Mouse (Mus musculus) kidney, postnatal 10 days (tissue): ENCODE measurements at regions not wholly inside any gene's neighbourhood (a gene's known extent, or its start where the extent isn't known, plus 50 kb on each side); places are given as distances from the start of the nearest gene placed in this dataset.
"Not testable (repeated sequence)": the region's sequence is repeated elsewhere in the genome, so short reads cannot be mapped to it uniquely, and the experiment has no call there.

Source experiments
- DNase-seq: peaks from one replicate; pipeline ENCODE4 v3.0.0; 2021; ENCODE audit warnings: mixed read lengths

- DNase-seq = no peak
Measured at GRCm38 (mm10) chr16:23838696-23839095, 52.1 kb downstream of the Sst start.

DNA sequence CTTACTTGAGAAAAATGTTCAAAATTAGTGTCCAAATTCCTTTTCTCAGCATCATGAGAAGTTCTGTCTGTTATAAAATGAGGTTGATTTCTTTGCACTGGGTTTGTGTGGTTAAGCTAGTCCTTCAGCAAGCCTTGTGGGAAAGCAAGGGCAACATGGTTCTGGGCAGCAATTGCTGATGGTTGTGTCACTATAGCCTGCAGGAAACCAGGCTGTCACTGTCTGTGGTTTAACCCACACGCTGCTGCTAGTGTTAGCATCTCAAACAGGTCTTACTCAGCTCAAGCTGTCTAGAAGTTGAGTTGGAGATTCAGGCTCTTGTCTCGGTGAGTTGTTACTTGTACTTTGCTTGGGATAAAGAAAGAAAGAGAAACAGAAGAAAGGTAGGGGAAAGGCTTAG lies 52.6 kb downstream of the Sst start:
- no peak for DNase-seq

GRCm38 (mm10) chr16:23834991-23835390 lies 55.8 kb downstream of the Sst start:
- DNase-seq = no peak

GRCm38 (mm10) chr16:23833603-23834002 lies 57.2 kb downstream of the Sst start:
- no peak for DNase-seq

DNA sequence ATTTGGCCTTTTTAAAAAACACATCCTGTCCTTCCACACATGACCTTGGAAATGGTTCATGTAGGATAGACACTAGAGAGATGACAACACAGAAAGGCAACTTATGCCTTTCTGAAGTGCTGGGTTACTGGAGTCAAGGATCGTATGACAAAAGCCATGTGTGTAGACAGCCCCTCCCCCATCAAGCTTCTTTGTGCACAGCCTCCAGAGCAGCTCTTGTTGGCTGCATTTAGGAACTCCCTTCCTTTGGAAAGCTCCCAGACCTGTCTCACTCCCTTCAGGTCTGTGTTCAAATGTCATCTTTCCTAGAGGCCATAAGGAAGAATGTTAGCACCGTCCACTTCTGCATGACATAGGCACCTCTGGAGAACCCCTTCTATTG lies 57.7 kb downstream of the Sst start:
- DNase-seq = peak; percentile 7

DNA sequence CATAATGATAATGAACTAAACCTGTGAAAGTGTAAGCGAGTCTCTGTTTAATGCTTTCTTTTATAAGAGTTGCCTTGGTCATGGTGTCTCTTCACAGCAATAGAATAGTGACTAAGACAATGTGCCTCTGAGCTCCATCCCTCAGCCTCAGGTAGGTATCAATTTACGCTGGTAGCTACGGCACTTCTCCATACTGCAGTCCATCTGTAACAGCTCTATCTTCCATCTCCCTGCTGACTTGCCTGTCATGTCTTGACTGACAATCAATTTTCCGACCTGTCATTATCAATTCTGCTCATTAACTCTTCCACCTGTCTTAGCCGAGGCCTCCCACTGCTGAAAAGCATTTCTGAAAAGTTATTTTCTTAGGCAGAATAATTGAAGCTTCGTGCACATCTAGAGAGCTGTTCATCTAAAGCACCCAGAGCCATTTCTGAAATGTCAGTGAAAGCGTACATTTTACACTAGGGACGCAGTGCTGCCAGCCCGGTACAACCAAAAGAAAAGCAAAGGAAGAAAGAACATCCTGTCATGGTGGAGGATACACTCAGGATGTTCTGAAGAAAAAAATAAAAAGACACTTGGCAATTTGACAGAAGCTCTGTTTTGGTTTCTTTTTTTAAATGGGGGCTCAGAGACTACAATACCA lies 58.2 kb downstream of the Sst start:
- no peak for DNase-seq

- DNase-seq = no peak
Measured at GRCm38 (mm10) chr16:23825662-23826061, 65.1 kb downstream of the Sst start.

- DNase-seq = no peak
Measured at GRCm38 (mm10) chr16:23785216-23785615, 105.5 kb downstream of the Sst start.

- no peak for DNase-seq
Measured at GRCm38 (mm10) chr16:23784021-23784897, 106.5 kb downstream of the Sst start.

GRCm38 (mm10) chr16:23780440-23781231 lies 110.1 kb downstream of the Sst start:
- peak; percentile 21 for DNase-seq

GRCm38 (mm10) chr16:23777894-23778293 lies 112.9 kb downstream of the Sst start:
- no peak for DNase-seq

GRCm38 (mm10) chr16:23777041-23777440 lies 113.7 kb downstream of the Sst start:
- no peak for DNase-seq

DNA sequence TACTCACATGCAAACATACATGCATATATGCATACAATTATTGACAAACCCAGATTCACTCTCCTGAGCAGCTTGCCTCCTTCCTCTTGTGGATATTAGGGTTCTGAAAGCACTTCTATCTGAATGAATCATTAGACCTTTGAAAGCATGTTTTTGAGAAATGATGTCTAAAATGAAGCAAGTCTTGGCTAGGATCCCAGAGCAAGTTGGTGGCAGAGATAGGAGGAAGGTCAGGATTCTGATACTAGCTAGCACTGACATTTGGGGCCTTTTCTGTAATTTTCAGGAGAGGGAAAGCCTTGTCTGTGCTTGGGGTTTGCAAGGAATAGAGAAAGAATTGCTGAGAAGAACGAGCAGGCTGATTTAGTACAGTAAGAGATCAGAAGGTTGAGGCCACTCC lies 114.3 kb downstream of the Sst start:
- DNase-seq = no peak

- no peak for DNase-seq
Measured at GRCm38 (mm10) chr16:23758136-23758812, 132.5 kb downstream of the Sst start.

- no peak for DNase-seq
Measured at GRCm38 (mm10) chr16:23737026-23737425, 153.7 kb downstream of the Sst start.

DNA sequence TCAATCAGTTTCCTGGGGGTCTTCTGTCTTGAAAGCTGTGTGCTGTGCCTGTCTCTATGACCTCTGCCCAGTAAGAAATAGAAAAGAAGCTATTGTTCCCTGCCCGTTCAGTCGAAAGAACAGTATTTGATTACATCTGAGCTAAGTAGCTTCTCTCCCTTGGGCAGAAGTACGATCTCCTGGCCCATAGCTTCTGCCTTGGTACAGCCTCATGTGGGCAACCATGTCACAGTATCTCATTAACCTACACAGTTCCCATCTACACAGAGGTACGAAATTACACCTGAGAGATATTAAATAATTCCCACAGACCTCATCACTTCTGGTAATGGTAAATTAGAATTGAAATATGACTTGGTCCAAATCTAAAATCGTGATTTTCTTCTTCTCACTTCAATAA lies 155.0 kb downstream of the Sst start:
- DNase-seq = no peak

GRCm38 (mm10) chr16:23726562-23726961 lies 164.2 kb downstream of the Sst start:
- no peak for DNase-seq

DNA sequence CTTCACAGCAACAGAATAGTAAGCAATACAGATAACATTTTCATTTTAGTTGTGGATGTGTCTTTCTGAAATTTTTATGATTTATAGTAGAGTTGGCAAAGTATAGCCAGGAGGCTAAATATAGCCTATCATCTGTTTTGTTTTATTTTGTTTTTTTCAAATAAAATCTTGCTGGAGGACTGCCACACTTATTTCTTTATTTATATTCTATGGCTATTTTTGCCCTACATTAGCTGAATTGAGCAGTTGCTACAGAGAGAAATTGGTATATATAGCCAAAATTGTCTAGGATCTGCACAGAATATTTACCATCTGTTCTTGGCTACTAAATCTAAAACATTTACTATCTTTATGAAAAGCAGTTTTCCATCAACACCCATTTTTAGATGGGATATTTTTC lies 169.0 kb downstream of the Sst start:
- DNase-seq = no peak

- peak; percentile 21 for DNase-seq
Measured at GRCm38 (mm10) chr16:23701156-23701555, 180.5 kb upstream of the Masp1 start.

- DNase-seq = not testable (repeated sequence)
Measured at GRCm38 (mm10) chr16:23694226-23694625, 173.6 kb upstream of the Masp1 start.

DNA sequence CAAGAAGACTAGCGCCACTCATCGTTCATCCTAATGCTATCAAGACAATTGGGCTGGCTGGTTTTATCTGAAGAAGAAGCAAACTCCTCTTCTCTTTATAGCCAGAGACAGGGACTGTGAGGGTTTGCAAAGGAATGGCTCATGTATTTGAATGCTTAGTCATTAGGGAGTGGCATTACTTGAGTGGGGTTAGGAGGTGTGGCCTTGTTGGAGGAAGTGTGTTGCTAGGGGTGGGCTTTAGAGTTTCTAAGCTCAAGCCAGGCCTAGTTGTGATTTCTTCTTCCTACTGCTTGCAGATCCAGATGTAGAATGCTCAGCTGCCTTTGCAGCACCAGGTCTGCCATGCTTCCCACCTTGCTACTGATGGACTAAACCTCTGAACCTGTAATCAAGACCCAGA lies 169.4 kb upstream of the Masp1 start:
- DNase-seq = no peak

DNA sequence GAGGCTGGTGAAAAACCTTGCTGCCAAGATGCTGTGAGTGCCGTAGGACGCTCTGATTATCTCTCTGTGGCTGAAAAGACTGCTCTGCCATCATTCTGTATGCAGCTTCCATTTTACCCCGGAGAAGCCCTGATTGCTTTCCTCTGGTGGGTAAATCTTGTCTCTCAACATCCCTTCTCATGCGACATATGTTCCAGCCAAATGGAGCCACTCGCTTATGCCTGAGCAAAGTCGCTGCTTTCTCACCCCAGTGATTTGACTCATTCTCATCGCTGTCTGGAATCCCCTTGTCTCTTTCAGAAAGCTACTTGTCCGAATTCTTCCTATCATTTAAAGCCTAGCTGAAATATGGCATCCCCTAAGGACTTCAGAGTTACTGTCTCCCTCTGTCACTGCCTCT lies 166.2 kb upstream of the Masp1 start:
- no peak for DNase-seq

- no peak for DNase-seq
Measured at GRCm38 (mm10) chr16:23680434-23680833, 159.8 kb upstream of the Masp1 start.
